Mouse (Mus musculus) MEL (cell line): Measurements from ENCODE around the gene Cd47. TPM values are rescaled to one million over a fixed set of nuclear protein-coding genes. Genes with fewer than 3 reads are reported as not detected.

Experiments used
- DNase-seq: peaks from one replicate; pipeline ENCODE4 v3.0.0; 2011; ENCODE audit warnings: low read depth, low spot score
- H3K27ac ChIP-seq: 2 replicates; pipeline ENCODE4 v1.5.1; 2012; ENCODE audit warnings: low read depth, mild to moderate bottlenecking, control low read depth, low read length, moderate library complexity; ENCODE audit not compliant: control insufficient read depth
- H3K27me3 ChIP-seq, 2 experiments: fragments of 150-350 bp in 1 of 2; sonication (generic) in 1 of 2; 2 replicates each; pipeline ENCODE4 v1.6.1; 2012; ENCODE audit warnings: low read length in 2 of 2, mild to moderate bottlenecking in 2 of 2, improper control_type of control experiment in 1 of 2, moderate library complexity in 1 of 2; ENCODE audit not compliant: insufficient read depth in 2 of 2, control insufficient read depth in 1 of 2
- H3K36me3 ChIP-seq, 2 experiments: 2 replicates each; pipeline ENCODE4 v1.6.1; 2012 to 2014; ENCODE audit warnings: low read length in 2 of 2, improper control_type of control experiment in 1 of 2, inconsistent platforms in 1 of 2, mild to moderate bottlenecking in 1 of 2; ENCODE audit not compliant: insufficient read depth in 2 of 2, control insufficient read depth in 1 of 2
- H3K4me1 ChIP-seq, 2 experiments: fragments of 150-350 bp in 1 of 2; sonication (generic) in 1 of 2; 2 replicates each; pipeline ENCODE4 v1.6.1; 2012; ENCODE audit warnings: low read length in 2 of 2, improper control_type of control experiment in 1 of 2, mild to moderate bottlenecking in 1 of 2; ENCODE audit not compliant: insufficient read depth in 2 of 2, control insufficient read depth in 1 of 2
- H3K4me3 ChIP-seq, 2 experiments: fragments of 150-350 bp in 1 of 2; sonication (generic) in 1 of 2; 2 replicates each; pipeline ENCODE4 v1.5.1; 2012; ENCODE audit warnings: low read depth in 2 of 2, low read length in 2 of 2, mild to moderate bottlenecking in 2 of 2, moderate library complexity in 2 of 2, control low read depth in 1 of 2, improper control_type of control experiment in 1 of 2; ENCODE audit not compliant: control insufficient read depth in 1 of 2, insufficient read depth in 1 of 2
- H3K79me2 ChIP-seq: 2 replicates; pipeline ENCODE4 v1.6.1; 2012; ENCODE audit warnings: mild to moderate bottlenecking, low read length, moderate library complexity; ENCODE audit not compliant: control insufficient read depth, poor library complexity, insufficient read depth
- H3K9ac ChIP-seq: 2 replicates; pipeline ENCODE4 v1.6.1; 2012; ENCODE audit warnings: low read depth, mild to moderate bottlenecking, control low read depth, low read length, moderate library complexity; ENCODE audit not compliant: control insufficient read depth, poor library complexity, severe bottlenecking
- H3K9me3 ChIP-seq: fragments of 150-350 bp; sonication (generic); replicated peaks from 2 replicates; pipeline ENCODE4 v1.6.1; 2012; ENCODE audit warnings: mild to moderate bottlenecking, low read length, improper control_type of control experiment, moderate library complexity; ENCODE audit not compliant: insufficient read depth
- CHD2 ChIP-seq: IDR thresholded peaks from 2 replicates; pipeline ENCODE4 v1.6.1; 2011; ENCODE audit warnings: low read length, improper control_type of control experiment
- E2F4 ChIP-seq: IDR thresholded peaks from 2 replicates; pipeline ENCODE4 v1.6.1; 2011; ENCODE audit warnings: low read depth, low read length, improper control_type of control experiment, borderline replicate concordance
- EP300 ChIP-seq, 2 experiments: IDR thresholded peaks; 2 replicates each; pipeline ENCODE4 v1.6.1; 2011; ENCODE audit warnings: improper control_type of control experiment in 2 of 2, low read length in 2 of 2, low read depth in 1 of 2, mild to moderate bottlenecking in 1 of 2
- ETS1 ChIP-seq: IDR thresholded peaks from 2 replicates; pipeline ENCODE4 v1.6.1; 2012; ENCODE audit warnings: low read depth, mild to moderate bottlenecking, inconsistent platforms, low read length, improper control_type of control experiment, moderate library complexity
- GATA1 ChIP-seq: IDR thresholded peaks from 2 replicates; pipeline ENCODE4 v1.6.1; 2011; ENCODE audit warnings: low read depth, low read length, improper control_type of control experiment
- HCFC1 ChIP-seq: IDR thresholded peaks from 2 replicates; pipeline ENCODE4 v1.6.1; 2012; ENCODE audit warnings: low read depth, mild to moderate bottlenecking, inconsistent platforms, low read length, improper control_type of control experiment, moderate library complexity
- JUND ChIP-seq: IDR thresholded peaks from 2 replicates; pipeline ENCODE4 v1.6.1; 2011; ENCODE audit warnings: low read depth, mild to moderate bottlenecking, improper control_type of control experiment, low read length
- MAFK ChIP-seq: IDR thresholded peaks from 2 replicates; pipeline ENCODE4 v1.6.1; 2011; ENCODE audit warnings: low read depth, mild to moderate bottlenecking, low read length, improper control_type of control experiment, borderline replicate concordance
- MAX ChIP-seq: IDR thresholded peaks from 2 replicates; pipeline ENCODE4 v1.6.1; 2011; ENCODE audit warnings: low read length, improper control_type of control experiment
- MEF2A ChIP-seq: IDR thresholded peaks from 2 replicates; pipeline ENCODE4 v1.6.1; 2014; ENCODE audit warnings: low read depth, mild to moderate bottlenecking, inconsistent platforms, low read length, improper control_type of control experiment; ENCODE audit not compliant: poor library complexity, insufficient replicate concordance, severe bottlenecking; ENCODE audit errors: extremely low read depth
- MYB ChIP-seq: IDR thresholded peaks from 2 replicates; pipeline ENCODE4 v1.6.1; 2011; ENCODE audit warnings: mild to moderate bottlenecking, low read depth, low read length, improper control_type of control experiment
- POLR2A ChIP-seq, 2 experiments: IDR thresholded peaks; 2 replicates each; pipeline ENCODE4 v1.6.1; 2011 to 2012; ENCODE audit warnings: low read length in 2 of 2, mild to moderate bottlenecking in 2 of 2, control low read depth in 1 of 2, improper control_type of control experiment in 1 of 2, low read depth in 1 of 2, moderate library complexity in 1 of 2; ENCODE audit not compliant: control insufficient read depth in 1 of 2, insufficient read depth in 1 of 2, poor library complexity in 1 of 2
- POLR2AphosphoS2 ChIP-seq: IDR thresholded peaks from 2 replicates; pipeline ENCODE4 v1.6.1; 2011; ENCODE audit warnings: low read length, improper control_type of control experiment
- POLR2AphosphoS5 ChIP-seq: IDR thresholded peaks from 2 replicates; pipeline ENCODE4 v1.6.1; 2012; ENCODE audit warnings: low read depth, borderline replicate concordance, mild to moderate bottlenecking, inconsistent platforms, low read length, moderate library complexity, mixed read lengths
- RAD21 ChIP-seq: IDR thresholded peaks from 2 replicates; pipeline ENCODE4 v1.6.1; 2011; ENCODE audit warnings: mild to moderate bottlenecking, low read depth, low read length, improper control_type of control experiment
- RCOR1 ChIP-seq: IDR thresholded peaks from 2 replicates; pipeline ENCODE4 v1.6.1; 2012; ENCODE audit warnings: low read depth, mild to moderate bottlenecking, inconsistent platforms, low read length, improper control_type of control experiment
- SIN3A ChIP-seq: IDR thresholded peaks from 2 replicates; pipeline ENCODE4 v1.6.1; 2012; ENCODE audit warnings: low read length, improper control_type of control experiment, inconsistent platforms
- TAL1 ChIP-seq: IDR thresholded peaks from 2 replicates; pipeline ENCODE4 v1.6.1; 2012; ENCODE audit warnings: mild to moderate bottlenecking, inconsistent platforms, low read length, moderate library complexity, mixed read lengths
- TBP ChIP-seq: IDR thresholded peaks from 2 replicates; pipeline ENCODE4 v1.8.0; 2011; ENCODE audit warnings: low read depth, low read length, improper control_type of control experiment
- TCF12 ChIP-seq: IDR thresholded peaks from 2 replicates; pipeline ENCODE4 v1.6.1; 2014; ENCODE audit warnings: low read depth, mild to moderate bottlenecking, inconsistent platforms, low read length, improper control_type of control experiment, moderate library complexity
- USF1 ChIP-seq: IDR thresholded peaks from 2 replicates; pipeline ENCODE4 v1.6.1; 2014; ENCODE audit warnings: low read depth, mild to moderate bottlenecking, inconsistent platforms, low read length, improper control_type of control experiment, moderate library complexity
- USF2 ChIP-seq, 2 experiments: IDR thresholded peaks; 2 replicates each; pipeline ENCODE4 v1.6.1; 2011 to 2012; ENCODE audit warnings: improper control_type of control experiment in 2 of 2, low read length in 2 of 2, borderline replicate concordance in 1 of 2, inconsistent platforms in 1 of 2, low read depth in 1 of 2, mild to moderate bottlenecking in 1 of 2; ENCODE audit not compliant: insufficient read depth in 1 of 2
- ZKSCAN1 ChIP-seq: IDR thresholded peaks from 2 replicates; pipeline ENCODE4 v1.6.1; 2012; ENCODE audit warnings: low read depth, mild to moderate bottlenecking, inconsistent platforms, low read length, improper control_type of control experiment, moderate library complexity
- ZNF384 ChIP-seq: IDR thresholded peaks from 2 replicates; pipeline ENCODE4 v1.6.1; 2012; ENCODE audit warnings: low read depth, mild to moderate bottlenecking, inconsistent platforms, low read length, improper control_type of control experiment
- polyA plus RNA-seq, 2 experiments: library from polyadenylated mRNA; stranded (reverse) in 1 of 2; unstranded in 1 of 2; fragments of >175 nt in 1 of 2; fragments of >200 nt in 1 of 2; gene quantifications; 2 replicates each; pipeline versions ENCODE4 v1.2.1 to v1.2.4; 2012; ENCODE audit warnings: low replicate concordance in 2 of 2, low read depth in 1 of 2; ENCODE audit not compliant: insufficient read length in 2 of 2, insufficient read depth in 1 of 2, missing spikeins in 1 of 2
- total RNA-seq: library from RNA; depleted of rRNA; stranded (reverse); fragments of 300-350 nt; gene quantifications from 2 replicates; pipeline ENCODE4 v1.2.3, GENCODE M21; 2012

Cd47 gene
- total and polyA plus RNA-seq, 3 experiments = 45.9 to 57.5 (median 51.7) TPM

DNA sequence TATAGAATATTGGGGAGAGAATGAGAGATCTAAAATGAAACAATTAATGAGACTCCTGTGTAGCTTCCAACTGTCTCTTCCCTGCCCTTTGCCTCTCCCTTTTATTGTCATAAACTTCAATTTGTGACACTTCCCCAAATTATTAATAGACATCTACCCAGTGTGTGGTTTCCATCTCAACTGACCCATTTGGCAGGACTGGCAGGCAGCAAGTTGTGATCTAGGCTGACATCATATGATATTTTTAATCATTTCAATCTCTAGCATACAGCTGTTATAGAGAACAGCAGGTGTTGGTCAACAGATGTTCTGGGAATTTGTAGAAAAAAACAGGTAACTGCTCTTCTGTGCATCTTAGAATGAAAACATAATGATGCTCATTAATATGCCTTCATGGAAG lies 17.0 kb upstream of the Cd47 start:
- Histone ChIP-seq H3K4me1 (peaks cover 0 to 11% of the 10 kb centered on the region in 2 experiments; a peak in 2 of 4 replicates), H3K27me3 (no peaks in the 10 kb centered on the region), H3K27ac (no peak overlapping the region), H3K36me3 (peaks cover 0 to 18% of the 10 kb centered on the region in 2 experiments; a peak in 2 of 4 replicates), H3K79me2 (no peaks in the 10 kb centered on the region), H3K9me3 (no peaks in the 10 kb centered on the region), H3K9ac (no peak overlapping the region), H3K4me3 (no peak overlapping the region)
- TF ChIP-seq SIN3A = peak; percentile 42
- no peak for TF ChIP-seq RCOR1
- no peak for TF ChIP-seq JUND
- TF ChIP-seq E2F4 = no peak
- peak; percentile 77 for TF ChIP-seq TCF12
- TF ChIP-seq MYB = no peak
- no peak for TF ChIP-seq USF2 (IDR thresholded peaks at IDR 0.05; ENCODE audit: borderline replicate concordance in 1 of 2, insufficient read depth in 1 of 2, low read depth in 1 of 2, low read length in 2 of 2)
- no peak for TF ChIP-seq HCFC1
- TF ChIP-seq ZNF384 = no peak
- no peak for TF ChIP-seq TBP
- TF ChIP-seq TAL1 = peak; percentile 26; the same call in 1 of the 2 replicates
- no peak for TF ChIP-seq POLR2AphosphoS2
- TF ChIP-seq EP300 (IDR thresholded peaks at IDR 0.05; ENCODE audit: low read depth in 1 of 2, low read length in 2 of 2) = peak; percentile 57 to 76; a peak in 3 of 4 replicates
- TF ChIP-seq ETS1 = peak; percentile 94
- peak; percentile 83; the same call in 1 of the 2 replicates for TF ChIP-seq MEF2A
- TF ChIP-seq GATA1 = no peak; the same call in 1 of the 2 replicates
- no peak for TF ChIP-seq MAFK
- DNase-seq = peak; percentile 41

DNA sequence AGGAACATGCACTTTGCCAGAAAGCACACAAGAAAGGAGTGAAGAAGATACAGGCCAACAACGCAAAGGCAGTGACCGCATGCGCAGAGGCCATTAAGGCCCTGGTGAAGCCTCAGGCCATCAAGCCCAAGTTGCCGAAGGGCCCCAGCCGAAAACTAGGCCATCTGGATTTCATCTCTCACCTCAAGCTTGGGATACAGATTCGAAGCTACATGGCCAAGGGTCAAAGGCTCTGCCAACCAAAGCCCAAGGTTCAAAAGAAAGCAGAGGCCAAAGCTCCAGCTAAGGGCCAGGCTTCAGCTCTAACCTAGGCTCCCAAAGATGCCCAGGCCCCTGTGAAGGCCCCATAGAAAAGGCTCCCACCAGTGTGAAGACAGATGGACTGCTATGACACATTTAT lies 14.2 kb upstream of the Cd47 start:
- no peaks in the 10 kb centered on the region for H3K9me3 ChIP-seq
- H3K4me1 ChIP-seq = peaks cover 8 to 15% of the 10 kb centered on the region in 2 experiments
- DNase-seq = no peak
- no peaks in the 10 kb centered on the region for H3K79me2 ChIP-seq
- TF ChIP-seq CHD2 (no peak), USF1 (no peak), EP300 (IDR thresholded peaks at IDR 0.05; ENCODE audit: low read depth in 1 of 2, low read length in 2 of 2) (no peak), ZKSCAN1 (no peak), POLR2AphosphoS5 (no peak), ETS1 (no peak), MAX (no peak), MAFK (no peak), POLR2A (IDR thresholded peaks at IDR 0.05; ENCODE audit: control insufficient read depth in 1 of 2, insufficient read depth in 1 of 2, low read depth in 1 of 2, low read length in 2 of 2, poor library complexity in 1 of 2) (no peak), RAD21 (no peak)
- H3K27me3 ChIP-seq = no peaks in the 10 kb centered on the region
- H3K9ac ChIP-seq = no peak overlapping the region
- H3K4me3 ChIP-seq = no peak overlapping the region
- H3K27ac ChIP-seq = no peak overlapping the region
- peaks cover 0 to 23% of the 10 kb centered on the region in 2 experiments; a peak in 2 of 4 replicates for H3K36me3 ChIP-seq
